Mouse (Mus musculus) CH12.LX (cell line): ENCODE data around the gene Gm20388.

ENCODE experiments used
- JUND ChIP-seq: conservative IDR thresholded peaks from 2 replicates; pipeline ENCODE4 v1.6.1; 2011; ENCODE audit warnings: low read depth, low read length, improper control_type of control experiment
- KAT2A ChIP-seq: IDR thresholded peaks from 2 replicates; pipeline ENCODE4 v1.6.1; 2012; ENCODE audit warnings: low read length, improper control_type of control experiment, inconsistent platforms; ENCODE audit not compliant: insufficient replicate concordance
- MAFK ChIP-seq: IDR thresholded peaks from 2 replicates; pipeline ENCODE4 v1.6.1; 2011; ENCODE audit warnings: low read length, improper control_type of control experiment; ENCODE audit not compliant: insufficient replicate concordance
- TCF12 ChIP-seq: IDR thresholded peaks from 2 replicates; pipeline ENCODE4 v1.6.1; 2014; ENCODE audit warnings: low read depth, mild to moderate bottlenecking, inconsistent platforms, low read length, improper control_type of control experiment

GRCm38 (mm10) chr8:120192118-120192517 is 281.5 kb downstream of the Gm20388 start:
- no peak for TF ChIP-seq TCF12
- no peak for TF ChIP-seq KAT2A
- no peak for TF ChIP-seq MAFK
- TF ChIP-seq JUND = no peak
